Mouse (Mus musculus): ENCODE results near the gene Traf3.

GRCm38 (mm10) chr12:111246808-111247464, 80.8 kb downstream of the Traf3 start:
- TF ChIP-seq GATA1 (IDR thresholded peaks at IDR 0.05; ENCODE audit: low read length) = 0 out of 2 replicates have a peak, but pooled peaks have one; percentile 27
- peak; percentile 49; the same call in 2 of the 3 replicates for TF ChIP-seq TAL1 (IDR thresholded peaks at IDR 0.05; ENCODE audit: low read length)

Data from erythroblast, embryonic 14.5 days (primary cell).